Mouse (Mus musculus) thymus, adult 2 months (tissue): ENCODE data around the gene Lect2. TPM values are rescaled to one million over a fixed set of nuclear protein-coding genes. Genes with fewer than 3 reads are reported as not detected.

Experiments used
- DNase-seq: peaks from one replicate; pipeline ENCODE4 v3.0.0; 2021
- H3K27ac ChIP-seq: fragments of 200-500 bp; 2 replicates; pipeline ENCODE4 v1.5.1; 2012; ENCODE audit warnings: low read length, control low read depth; ENCODE audit not compliant: control insufficient read depth, insufficient read depth
- H3K27me3 ChIP-seq: fragments of 200-500 bp; 2 replicates; pipeline ENCODE4 v1.6.1; 2012; ENCODE audit warnings: mild to moderate bottlenecking, low read length, moderate library complexity, mixed read lengths; ENCODE audit not compliant: control insufficient read depth, insufficient read depth
- H3K36me3 ChIP-seq: fragments of 200-500 bp; 2 replicates; pipeline ENCODE4 v1.6.1; 2012; ENCODE audit warnings: mild to moderate bottlenecking, low read length, moderate library complexity; ENCODE audit not compliant: control insufficient read depth, insufficient read depth
- H3K4me1 ChIP-seq: fragments of 200-500 bp; replicated peaks from 2 replicates; pipeline ENCODE4 v1.6.1; 2012; ENCODE audit warnings: low read length; ENCODE audit not compliant: control insufficient read depth, insufficient read depth
- H3K4me3 ChIP-seq: fragments of 200-500 bp; 2 replicates; pipeline ENCODE4 v1.5.1; 2012; ENCODE audit warnings: mild to moderate bottlenecking, low read length, control low read depth, moderate library complexity; ENCODE audit not compliant: control insufficient read depth, insufficient read depth
- CTCF ChIP-seq: fragments of 200-500 bp; IDR thresholded peaks from 2 replicates; pipeline ENCODE4 v1.5.1; 2012; ENCODE audit warnings: mild to moderate bottlenecking, control low read depth, low read length, moderate library complexity, borderline replicate concordance; ENCODE audit not compliant: control insufficient read depth, poor library complexity, insufficient read depth; ENCODE audit errors: extremely low read depth
- POLR2A ChIP-seq: fragments of 200-500 bp; IDR thresholded peaks from 2 replicates; pipeline ENCODE4 v1.6.1; 2012; ENCODE audit warnings: mild to moderate bottlenecking, low read length, control low read depth, moderate library complexity; ENCODE audit not compliant: control insufficient read depth, poor library complexity, insufficient read depth; ENCODE audit errors: extremely low read depth
- WGBS: fragments of 180-500 bp; shearing (Covaris S2); methylation state at CpG from one replicate; pipeline ENCODE4 v1.1.7; 2018; 5-methylcytosine and 5-hydroxymethylcytosine counted together
- polyA plus RNA-seq: library from polyadenylated mRNA; depleted of rRNA; stranded (reverse); fragments of >200 nt; gene quantifications from 2 replicates; pipeline ENCODE4 v1.2.3, GENCODE M21; 2012; rRNA removed

The Lect2 gene
- polyA plus RNA-seq, 1 experiment: not detected

- Histone ChIP-seq H3K27ac (no peak overlapping the region; the same call in 1 of the 2 replicates), H3K36me3 (no peaks in the 10 kb centered on the region), H3K4me1 (peaks cover 9% of the 10 kb centered on the region; the same call in 1 of the 2 replicates), H3K27me3 (no peaks in the 10 kb centered on the region), H3K4me3 (no peak overlapping the region)
- 20% methylated on average over 6 of the region's 6 CpGs for WGBS
- no peak for TF ChIP-seq CTCF
- no peak for TF ChIP-seq POLR2A
- no peak for DNase-seq
Measured at GRCm38 (mm10) chr13:56501866-56502420, 46.4 kb downstream of the Lect2 start.

GRCm38 (mm10) chr13:56500636-56501035, 47.7 kb downstream of the Lect2 start:
- DNase-seq: no peak
- Histone ChIP-seq H3K27me3 (no peaks in the 10 kb centered on the region), H3K27ac (no peak overlapping the region), H3K4me1 (peaks cover 6% of the 10 kb centered on the region; the same call in 1 of the 2 replicates), H3K4me3 (no peak overlapping the region), H3K36me3 (no peaks in the 10 kb centered on the region)
- WGBS: 92% methylated on average over 8 of the region's 8 CpGs
- TF ChIP-seq CTCF (no peak), POLR2A (no peak)

- no peaks in the 10 kb centered on the region for H3K27me3 ChIP-seq
- no peak overlapping the region for H3K27ac ChIP-seq
- 0 out of 2 replicates have a peak, but pooled peaks cover 5% of the 10 kb centered on the region for H3K4me1 ChIP-seq
- H3K36me3 ChIP-seq: no peaks in the 10 kb centered on the region
- TF ChIP-seq CTCF: no peak
- TF ChIP-seq POLR2A: no peak
- no peak for DNase-seq
- 93% methylated on average over 3 of the region's 3 CpGs for WGBS
- no peak overlapping the region for H3K4me3 ChIP-seq
Measured at GRCm38 (mm10) chr13:56500132-56500531, 48.2 kb downstream of the Lect2 start.

- Histone ChIP-seq H3K36me3 (no peaks in the 10 kb centered on the region), H3K27me3 (no peaks in the 10 kb centered on the region), H3K4me1 (no peaks in the 10 kb centered on the region), H3K4me3 (no peak overlapping the region), H3K27ac (no peak overlapping the region)
- WGBS: 87% methylated on average over 3 of the region's 3 CpGs
- TF ChIP-seq CTCF: no peak
- no peak for TF ChIP-seq POLR2A
- no peak for DNase-seq
Measured at GRCm38 (mm10) chr13:56494440-56494839, 53.9 kb downstream of the Lect2 start.

Other genes with a start within 250 kb of the Lect2 start
- gene Gm3045, start 121.9 kb downstream of the Lect2 start, polyA plus RNA-seq: not detected in 2 replicates
- 0.31 and 0.43 TPM in 2 replicates for gene Slc25a48, start 110.1 kb downstream of the Lect2 start, polyA plus RNA-seq
- gene Il9, start 66.3 kb downstream of the Lect2 start, polyA plus RNA-seq: 1.1 and 1.6 TPM in 2 replicates
- gene Fbxl21, start 26.0 kb downstream of the Lect2 start, polyA plus RNA-seq: 0.40 and 0.71 TPM in 2 replicates
- 32.1 and 33.8 TPM in 2 replicates for gene Tgfbi, start 61.0 kb upstream of the Lect2 start, polyA plus RNA-seq
- 42.1 and 45.6 TPM in 2 replicates for gene Smad5, start 154.5 kb upstream of the Lect2 start, polyA plus RNA-seq
- gene Gm45623, start 205.3 kb upstream of the Lect2 start, polyA plus RNA-seq: 0.17 TPM in 1 of 2 replicates, not detected in the other